Mouse (Mus musculus) lung, postnatal 0 days (tissue): ENCODE data around the gene Hoxa7.

Source experiments
- CTCF ChIP-seq: IDR thresholded peaks from 2 replicates; pipeline ENCODE4 v1.5.1; 2016; ENCODE audit warnings: antibody characterized with exemption, mild to moderate bottlenecking
- EP300 ChIP-seq: IDR thresholded peaks from 2 replicates; pipeline ENCODE4 v1.6.1; 2016; ENCODE audit warnings: antibody characterized with exemption, mild to moderate bottlenecking, control low read depth

- no peak for TF ChIP-seq CTCF
- TF ChIP-seq EP300 = no peak
These were observed 46.0 kb upstream of the Hoxa7 start for GRCm38 (mm10) chr6:52267691-52268090.
